10 mouse cellular contexts compared by ENCODE assay signal in the genomic region with DNA sequence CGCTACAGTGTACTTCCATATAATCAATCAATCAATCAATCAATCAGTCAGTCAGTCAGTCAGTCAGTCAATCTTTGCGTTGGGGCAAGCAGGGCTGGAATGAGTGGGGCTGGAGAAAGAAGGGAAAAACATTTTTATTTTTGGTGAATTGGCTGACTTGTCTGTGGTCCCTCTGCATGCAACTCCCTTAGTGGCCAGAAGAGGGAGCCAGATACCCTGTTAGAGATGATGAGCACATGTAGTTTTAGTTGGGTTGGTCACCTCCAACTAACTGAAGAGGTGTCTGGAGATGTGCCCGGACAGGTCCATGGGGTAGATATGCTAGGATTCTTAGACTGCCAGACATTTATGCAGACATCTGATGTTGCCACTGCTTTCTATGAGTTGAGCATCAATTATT. TPM values are rescaled to one million over a fixed set of nuclear protein-coding genes. Genes with fewer than 3 reads are reported as not detected.
DNase-seq lines count a peak whose midpoint lies in the region; ATAC-seq lines count a peak whose summit lies in the region.
"Had no signal": no experiment of that assay in that cellular context is flagged by ENCODE, and none has a peak within 500 bp of the region (broad histone marks: within the 10 kb centered on the region; RNA-seq: fewer than 3 reads in every experiment).

No protein-coding gene starts in this region.

- no peaks in the 10 kb centered on the region for H3K4me1 ChIP-seq in midbrain, embryonic 10.5 days
- no peaks in the 10 kb centered on the region for H3K4me1 ChIP-seq in midbrain, embryonic 15.5 days
- H3K4me1 ChIP-seq in liver, embryonic 13.5 days (replicated peaks): no peaks in the 10 kb centered on the region
- H3K4me1 ChIP-seq: heart, embryonic 13.5 days had no signal

- H3K27me3 ChIP-seq in midbrain, embryonic 10.5 days (ENCODE audit: low read depth, poor library complexity, severe bottlenecking): no peaks in the 10 kb centered on the region
- no peaks in the 10 kb centered on the region for H3K27me3 ChIP-seq in midbrain, embryonic 15.5 days (replicated peaks)
- H3K27me3 ChIP-seq in liver, embryonic 13.5 days: no peaks in the 10 kb centered on the region
- H3K27me3 ChIP-seq: heart, embryonic 13.5 days had no signal

- no peak overlapping the region for H3K27ac ChIP-seq in midbrain, embryonic 10.5 days (replicated peaks)
- H3K27ac ChIP-seq in midbrain, embryonic 15.5 days: no peak overlapping the region
- no peak overlapping the region for H3K27ac ChIP-seq in liver, embryonic 13.5 days
- H3K27ac ChIP-seq: heart, embryonic 13.5 days had no signal

- no peak overlapping the region for H3K9ac ChIP-seq in midbrain, embryonic 15.5 days
- no peak overlapping the region for H3K9ac ChIP-seq in liver, embryonic 13.5 days
- H3K9ac ChIP-seq: heart, embryonic 13.5 days had no signal

- H3K4me3 ChIP-seq in midbrain, embryonic 10.5 days: no peak overlapping the region
- no peak overlapping the region for H3K4me3 ChIP-seq in midbrain, embryonic 15.5 days
- no peak overlapping the region for H3K4me3 ChIP-seq in liver, embryonic 13.5 days (replicated peaks)
- H3K4me3 ChIP-seq: heart, embryonic 13.5 days had no signal

- H3K36me3 ChIP-seq in midbrain, embryonic 10.5 days: no peaks in the 10 kb centered on the region
- H3K36me3 ChIP-seq in midbrain, embryonic 15.5 days (replicated peaks): no peaks in the 10 kb centered on the region
- no peaks in the 10 kb centered on the region for H3K36me3 ChIP-seq in liver, embryonic 13.5 days
- H3K36me3 ChIP-seq: heart, embryonic 13.5 days had no signal

- no peak for ATAC-seq in midbrain, embryonic 15.5 days (replicated peaks)
- ATAC-seq in liver, embryonic 13.5 days (ENCODE audit: low read depth): no peak
- no peak for ATAC-seq in erythroid progenitor cell, adult 5-6 weeks (replicated peaks; ENCODE audit: low FRiP score, poor library complexity, severe bottlenecking)

- 52% methylated on average over 3 of the region's 3 CpGs for WGBS in midbrain, embryonic 10.5 days
- 50% methylated on average over 3 of the region's 3 CpGs for WGBS in midbrain, embryonic 15.5 days
- WGBS in liver, embryonic 13.5 days (ENCODE audit: insufficient replicate concordance): 27% methylated on average over 3 of the region's 3 CpGs

- H3K4me2 ChIP-seq in midbrain, embryonic 15.5 days: no peak overlapping the region
- no peak overlapping the region for H3K4me2 ChIP-seq in liver, embryonic 13.5 days
- H3K4me2 ChIP-seq: heart, embryonic 13.5 days had no signal

- peak; percentile 68 for DNase-seq in midbrain, embryonic 10.5 days (ENCODE audit: low spot score)
- DNase-seq in adrenal gland, postnatal 25 days: peak; percentile 60
- DNase-seq in embryo, embryonic 9.5 days (ENCODE audit: extremely low spot score): peak; percentile 76
- peak; percentile 77 for DNase-seq in kidney, postnatal 10 days
- DNase-seq in liver, embryonic 13.5 days: peak; percentile 8
- peak; percentile 44 to 51 for DNase-seq in right cerebral cortex, postnatal 36 days (ENCODE audit: low spot score in 2 of 2)

- H3K9me3 ChIP-seq in midbrain, embryonic 10.5 days (replicated peaks): no peaks in the 10 kb centered on the region
- H3K9me3 ChIP-seq in midbrain, embryonic 15.5 days: no peaks in the 10 kb centered on the region
- H3K9me3 ChIP-seq in liver, embryonic 13.5 days (replicated peaks): no peaks in the 10 kb centered on the region
- H3K9me3 ChIP-seq: heart, embryonic 13.5 days had no signal

RNA-seq across cellular contexts. Expression of a gene that starts 18.1 kb away (rescaled TPM):
- polyA plus RNA-seq in midbrain, embryonic 10.5 days (2016; fragmentation: Nextera tagmentation; extraction: Ambion mirVana): not detected in 2 replicates
- not detected in 2 replicates for polyA plus RNA-seq in midbrain, embryonic 15.5 days (2015; fragmentation: Nextera tagmentation; extraction: Ambion mirVana)
- not detected in 2 replicates for total RNA-seq in adrenal gland, postnatal 25 days (2021)
- not detected in 2 replicates for polyA plus RNA-seq in liver, embryonic 13.5 days (2015; fragmentation: Nextera tagmentation; extraction: Ambion mirVana)
- not detected in 2 replicates for total RNA-seq in erythroid progenitor cell, adult 5-6 weeks (2015; ENCODE audit: low replicate concordance)
- total RNA-seq in erythroid progenitor cell, adult 5-6 weeks (2017; ENCODE audit: low replicate concordance): not detected in 2 replicates
- polyA plus RNA-seq: heart, embryonic 13.5 days; stomach, embryonic 14.5 days had no signal

Comparison
In these comparisons a context has a peak if more than half of its experiments do, and no peak if none do; other contexts are left out.
1. DNase-seq: peak in every context shown above with its lines; median percentile 77 in kidney, postnatal 10 days; 76 in embryo, embryonic 9.5 days; 68 in midbrain, embryonic 10.5 days; 60 in adrenal gland, postnatal 25 days; 48 in right cerebral cortex, postnatal 36 days; 8 in liver, embryonic 13.5 days.